Mouse (Mus musculus): Measurements from ENCODE around the gene Wdr59.

Gene Wdr59

GRCm38 (mm10) chr8:111491191-111491590 lies 30.7 kb downstream of the Wdr59 start:
- DNase-seq (ENCODE audit: low spot score): no peak

DNA sequence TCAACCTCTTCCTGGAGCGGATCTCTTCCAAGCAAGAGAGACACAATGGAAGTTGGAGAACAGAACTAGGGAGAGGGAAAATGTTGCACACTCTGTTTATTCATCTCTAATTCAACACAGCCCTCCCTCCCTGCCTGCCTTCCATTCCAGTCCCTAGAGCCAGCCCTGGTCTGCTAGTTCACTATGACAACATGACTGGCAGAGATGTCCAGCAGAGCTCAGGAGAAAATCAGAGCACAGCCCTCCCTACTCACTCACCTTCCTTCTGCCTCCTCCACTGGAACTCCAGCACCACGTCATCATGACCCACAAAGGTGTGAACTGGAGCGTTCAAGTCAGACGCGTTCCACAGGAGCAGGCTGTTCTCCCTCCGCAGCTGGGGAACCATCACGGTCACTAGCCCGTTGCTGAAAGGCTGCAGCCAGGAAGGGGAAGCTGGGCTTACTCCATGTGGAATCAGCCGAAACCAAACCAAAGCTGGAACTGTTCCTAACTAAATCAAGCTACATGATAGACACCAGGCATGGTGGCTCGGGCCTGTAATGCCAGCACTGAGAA lies 31.8 kb downstream of the Wdr59 start:
- DNase-seq (ENCODE audit: low spot score): no peak

DNA sequence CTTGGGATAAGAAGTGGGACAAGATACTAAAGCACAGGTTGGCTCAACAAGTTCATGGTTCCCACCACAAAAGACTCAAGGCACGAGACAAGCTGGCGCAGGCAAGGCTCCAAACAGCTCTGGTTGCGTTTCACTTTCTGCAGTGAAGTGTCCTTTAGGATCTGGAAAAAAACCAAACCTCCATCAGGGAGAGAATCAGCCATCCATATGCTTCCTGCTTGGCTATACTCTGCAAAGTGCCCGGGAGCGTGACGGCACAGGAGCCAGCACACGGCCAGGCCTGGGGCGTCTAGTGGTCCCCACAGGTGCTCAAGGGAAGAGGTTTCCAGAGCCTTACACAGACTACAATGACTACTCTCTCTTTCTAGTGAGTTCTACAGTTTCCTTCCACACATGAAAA lies 41.2 kb downstream of the Wdr59 start:
- no peak for DNase-seq (ENCODE audit: low spot score)

GRCm38 (mm10) chr8:111477761-111478465 lies 44.0 kb downstream of the Wdr59 start:
- DNase-seq (ENCODE audit: low spot score): no peak

DNA sequence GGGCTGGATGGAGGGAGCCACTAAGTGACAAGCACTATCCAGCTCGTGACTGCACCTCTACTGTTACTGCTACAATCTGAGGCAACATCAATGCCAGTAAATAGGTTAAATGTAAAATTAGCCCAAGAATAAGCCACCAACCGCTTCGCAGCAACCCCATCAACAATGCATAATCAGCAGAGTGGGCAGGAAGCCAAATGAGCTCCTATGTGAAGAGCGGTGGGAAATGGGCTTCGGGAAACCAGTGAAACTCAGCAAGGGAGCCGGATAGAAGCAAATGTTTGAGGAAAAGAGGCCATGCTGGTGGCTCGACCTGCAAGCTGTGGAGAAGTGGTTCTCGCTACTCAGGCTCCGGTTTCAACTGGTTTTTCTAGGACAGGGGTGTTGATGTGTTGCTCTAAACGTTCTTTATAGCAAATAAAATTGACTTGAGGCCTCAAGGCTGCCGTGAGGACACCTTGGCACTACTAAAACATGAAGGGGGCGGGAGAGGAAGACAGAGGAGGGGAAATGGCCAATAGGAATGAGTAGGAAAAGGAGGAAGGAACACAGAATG lies 50.3 kb downstream of the Wdr59 start:
- no peak for DNase-seq (ENCODE audit: low spot score)

DNA sequence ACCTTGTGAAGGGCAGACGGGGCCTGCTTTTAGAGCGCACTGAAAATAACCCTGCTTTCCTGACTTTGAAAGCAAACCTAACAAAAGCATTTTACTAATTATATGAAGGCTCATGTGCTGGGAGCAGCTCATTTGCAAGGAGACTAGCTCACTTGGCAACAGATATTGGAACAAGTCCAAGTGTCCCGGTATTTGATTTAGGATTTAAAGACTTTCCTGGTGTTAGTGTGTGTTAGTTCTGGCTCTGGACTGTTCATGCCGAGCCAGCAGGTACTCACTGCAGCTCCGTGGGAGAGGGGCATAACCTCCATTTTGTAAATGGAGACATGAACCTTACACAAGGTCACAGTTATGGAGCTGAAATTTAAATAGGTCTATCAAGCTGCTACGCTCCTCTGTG lies 52.9 kb downstream of the Wdr59 start:
- DNase-seq (ENCODE audit: low spot score): no peak

- no peak for DNase-seq (ENCODE audit: low spot score)
These were observed 56.6 kb downstream of the Wdr59 start for GRCm38 (mm10) chr8:111465341-111465740.

- DNase-seq (ENCODE audit: low spot score): no peak
These were observed 57.4 kb downstream of the Wdr59 start for GRCm38 (mm10) chr8:111464526-111464925.

DNA sequence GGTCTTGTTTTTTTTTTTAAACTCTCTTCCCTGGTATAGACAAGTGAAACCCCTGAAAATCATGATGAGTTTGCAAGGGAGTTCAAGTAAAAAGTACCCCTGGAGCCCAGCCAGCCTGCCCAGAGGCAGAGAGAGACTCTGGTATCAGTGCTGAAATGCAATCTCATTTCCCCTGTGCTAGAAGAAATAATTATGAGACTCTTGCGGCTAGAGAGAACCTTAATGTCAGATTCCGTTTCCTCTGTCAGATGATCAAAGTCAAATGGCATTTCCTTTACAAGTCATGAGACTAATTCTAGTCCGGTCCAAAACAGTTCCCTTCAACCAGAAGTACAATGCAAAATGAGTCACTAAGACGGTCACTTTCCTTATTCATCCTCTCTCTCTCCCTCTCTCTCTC lies 72.2 kb downstream of the Wdr59 start:
- no peak for DNase-seq (ENCODE audit: low spot score)

DNA sequence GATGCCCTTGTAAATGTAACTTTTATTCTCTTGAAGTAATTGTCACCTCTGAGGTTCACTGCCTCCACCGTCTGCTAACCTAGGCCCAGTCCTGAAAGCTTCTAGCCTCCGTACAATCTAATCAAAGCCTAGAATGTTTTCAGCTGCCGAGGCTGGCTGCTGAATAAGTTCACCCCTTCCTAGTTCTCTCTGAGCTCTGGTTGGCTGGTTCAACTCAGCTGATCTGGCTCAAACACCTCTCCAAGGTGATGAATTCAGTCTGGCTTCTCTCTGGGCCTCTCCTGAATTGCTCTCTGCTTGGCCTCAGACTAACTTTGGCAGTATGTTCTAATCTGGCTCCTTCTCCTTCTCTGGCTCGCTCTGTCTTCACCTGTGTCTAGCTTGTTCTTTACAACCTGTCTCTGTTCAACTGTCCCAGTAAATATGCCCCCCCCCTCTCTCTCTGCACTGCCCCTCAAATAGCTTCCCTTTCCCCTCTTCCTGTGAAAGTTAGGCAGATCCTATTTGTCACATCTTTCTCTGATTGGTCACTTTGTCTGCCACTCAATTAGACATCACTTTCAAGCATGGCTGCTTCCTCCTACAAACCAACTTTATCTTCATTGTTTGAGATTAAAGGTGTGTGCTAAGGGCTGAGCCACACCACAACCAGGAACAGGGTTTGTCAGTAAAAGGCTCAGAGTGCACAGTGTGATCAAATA lies 75.8 kb downstream of the Wdr59 start:
- DNase-seq (ENCODE audit: low spot score): no peak

GRCm38 (mm10) chr8:111445558-111445957 lies 76.3 kb downstream of the Wdr59 start:
- no peak for DNase-seq (ENCODE audit: low spot score)

GRCm38 (mm10) chr8:111444245-111444644 lies 77.6 kb downstream of the Wdr59 start:
- DNase-seq (ENCODE audit: low spot score): no peak

- no peak for DNase-seq (ENCODE audit: low spot score)
These were observed 82.7 kb downstream of the Wdr59 start for GRCm38 (mm10) chr8:111439189-111439588.

GRCm38 (mm10) chr8:111435071-111435828 lies 86.6 kb downstream of the Wdr59 start:
- no peak for DNase-seq (ENCODE audit: low spot score)

- no peak for DNase-seq (ENCODE audit: low spot score)
These were observed 97.2 kb downstream of the Wdr59 start for GRCm38 (mm10) chr8:111424646-111425045.

GRCm38 (mm10) chr8:111424181-111424580 lies 97.7 kb downstream of the Wdr59 start:
- no peak for DNase-seq (ENCODE audit: low spot score)

DNA sequence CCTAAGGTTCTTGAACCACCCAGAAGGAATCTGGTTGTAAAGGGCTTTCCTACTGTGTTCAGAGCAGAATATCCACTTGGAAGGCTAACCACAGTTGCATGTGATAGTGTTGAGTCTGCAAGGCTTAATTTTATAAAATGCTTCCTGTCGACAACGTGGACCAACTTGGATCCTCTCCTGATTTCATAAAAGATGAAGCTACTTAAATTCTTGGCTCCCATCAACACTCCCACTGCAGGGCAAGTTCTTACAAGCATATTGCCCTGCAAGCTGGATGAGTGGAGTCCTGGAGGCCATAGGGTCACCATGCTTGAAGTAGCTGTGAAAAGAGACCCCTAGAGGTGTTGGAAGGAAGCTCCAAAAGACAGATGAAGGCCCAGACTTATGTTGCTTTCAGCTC lies 99.3 kb downstream of the Wdr59 start:
- DNase-seq (ENCODE audit: low spot score): no peak

- no peak for DNase-seq (ENCODE audit: low spot score)
These were observed 102.7 kb downstream of the Wdr59 start for GRCm38 (mm10) chr8:111419171-111419570.

DNA sequence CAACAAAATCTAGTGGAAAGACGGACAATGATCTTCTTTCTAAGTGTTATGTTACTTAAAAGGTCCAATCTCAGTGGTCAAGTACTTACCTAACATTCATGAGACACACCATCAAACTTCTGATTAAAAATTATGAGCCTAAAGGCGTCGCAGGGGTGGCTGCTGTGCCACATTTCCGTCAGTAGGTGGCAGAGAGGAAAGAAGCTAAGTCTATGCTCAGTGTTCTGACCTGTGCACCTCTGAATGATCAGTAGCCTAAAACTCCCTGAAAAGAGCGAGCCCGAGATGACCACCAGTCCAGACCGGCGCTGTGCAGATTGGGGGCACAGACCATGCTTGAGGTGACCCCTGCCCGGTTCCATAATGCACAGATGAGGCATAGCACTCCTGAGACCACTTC lies 103.3 kb downstream of the Wdr59 start:
- no peak for DNase-seq (ENCODE audit: low spot score)

- DNase-seq (ENCODE audit: low spot score): no peak
These were observed 104.7 kb downstream of the Wdr59 start for GRCm38 (mm10) chr8:111417222-111417621.

- DNase-seq (ENCODE audit: low spot score): no peak
These were observed 118.5 kb downstream of the Wdr59 start for GRCm38 (mm10) chr8:111403391-111403790.
